Mouse (Mus musculus): ENCODE data around the gene Raet1e. TPM values are rescaled to one million over a fixed set of nuclear protein-coding genes. Genes with fewer than 3 reads are reported as not detected.
A peak's percentile ranks its signal among the peaks of the same experiment; 100 is the strongest.
"Not testable (repeated sequence)": the region's sequence is repeated elsewhere in the genome, so short reads cannot be mapped to it uniquely, and the experiment has no call there.

Gene Raet1e
- polyA plus RNA-seq (2015; fragmentation: Nextera tagmentation; extraction: Ambion mirVana): 0.71 and 0.86 TPM in 2 replicates

DNA sequence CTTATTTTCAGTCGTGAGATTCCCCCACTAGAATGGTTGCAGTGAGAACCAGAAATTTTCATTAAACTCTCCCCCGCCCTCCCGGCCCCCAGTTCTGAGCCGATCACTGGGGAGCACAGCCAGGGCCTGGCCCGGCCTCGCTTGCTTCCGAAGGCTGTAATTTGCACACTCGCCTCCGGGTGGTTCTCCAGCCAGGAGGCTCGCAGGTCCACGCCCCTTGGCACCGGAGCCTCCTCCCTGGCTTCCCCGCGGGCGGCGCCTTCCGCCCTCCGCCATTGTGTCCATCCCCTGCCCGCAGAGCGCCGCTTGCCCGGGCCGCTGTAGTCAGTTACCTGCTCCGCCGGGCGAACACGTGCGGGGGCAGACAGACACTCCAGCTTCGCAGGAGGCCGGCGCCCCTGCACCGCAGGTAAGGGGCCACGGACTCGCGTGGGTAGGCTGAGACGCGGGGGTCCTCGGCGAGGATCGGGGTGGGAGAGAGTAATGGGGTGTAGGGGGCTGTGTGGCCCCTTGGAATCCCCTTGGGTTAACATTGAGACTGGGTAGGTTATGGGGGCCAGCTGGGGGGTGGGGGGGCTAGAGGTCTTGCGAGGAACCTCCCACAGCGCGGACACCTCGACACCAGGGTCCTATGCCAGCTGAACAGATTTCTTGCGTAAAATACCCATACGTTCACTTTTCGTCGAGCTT, at the start of gene Raet1e, which contains the start of gene H60b:
TSS of gene Raet1e (plus strand) at position 260 of the 690 bp plus-strand sequence.
TSS of gene H60b (plus strand) at position 277 of the 690 bp plus-strand sequence.
- not testable (repeated sequence) for H3K9me3 ChIP-seq (ENCODE audit: control insufficient read depth, low read length); H3K9ac ChIP-seq (replicated peaks; ENCODE audit: low read depth, low read length); H3K36me3 ChIP-seq (ENCODE audit: control insufficient read depth, insufficient read depth); H3K4me1 ChIP-seq (replicated peaks; ENCODE audit: control insufficient read depth, insufficient read depth, low read length); H3K27ac ChIP-seq (ENCODE audit: low read length)
- whole genome bisulfite sequencing: under 1% methylated on average over 47 of the region's 48 CpGs
- peaks cover 38% of the 10 kb centered on the region for H3K27me3 ChIP-seq (replicated peaks; ENCODE audit: control insufficient read depth, insufficient read depth, low read length)
- ATAC-seq: peak; percentile 54
- H3K4me3 ChIP-seq (replicated peaks; ENCODE audit: low read length): peak within 1 kb of the TSS; percentile 21
- H3K4me2 ChIP-seq (ENCODE audit: low read length): peak within 1 kb of the TSS; percentile 39

- WGBS: 0% methylated on average over 19 of the region's 19 CpGs
- Histone ChIP-seq H3K27ac (ENCODE audit: low read length) (no peak overlapping the region), H3K4me1 (replicated peaks; ENCODE audit: control insufficient read depth, insufficient read depth, low read length) (no peaks in the 10 kb centered on the region), H3K4me2 (ENCODE audit: low read length) (peak overlapping the region; percentile 65), H3K9ac (replicated peaks; ENCODE audit: low read depth, low read length) (peak overlapping the region; percentile 48), H3K36me3 (ENCODE audit: control insufficient read depth, insufficient read depth) (no peaks in the 10 kb centered on the region), H3K9me3 (ENCODE audit: control insufficient read depth, low read length) (no peaks in the 10 kb centered on the region), H3K27me3 (replicated peaks; ENCODE audit: control insufficient read depth, insufficient read depth, low read length) (no peaks in the 10 kb centered on the region), H3K4me3 (replicated peaks; ENCODE audit: low read length) (peak overlapping the region; percentile 39)
- ATAC-seq: peak; percentile 89
These were observed 17.6 kb upstream of the Raet1e start for GRCm38 (mm10) chr10:22140665-22141280.

DNA sequence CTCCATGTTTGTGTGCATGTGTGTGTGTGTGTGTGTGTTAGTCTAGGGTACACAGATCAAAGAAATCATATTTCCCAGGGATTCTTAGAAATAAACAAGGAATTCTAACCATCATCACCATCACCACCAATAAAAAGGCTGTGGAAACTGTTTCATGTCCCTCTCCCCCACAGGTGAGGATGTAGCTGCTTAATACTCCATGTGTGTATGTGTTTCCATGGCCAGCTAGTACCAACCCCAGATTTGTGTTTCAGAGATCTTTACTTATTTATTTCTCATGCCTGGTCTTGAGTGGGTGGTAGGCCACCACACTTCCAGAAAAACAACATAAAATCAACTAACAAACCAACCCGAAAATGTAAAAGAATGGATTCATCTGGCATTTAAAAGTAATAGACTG, 16.2 kb upstream of the Raet1e start:
- ATAC-seq; H3K9me3 ChIP-seq (ENCODE audit: control insufficient read depth, low read length); H3K4me2 ChIP-seq (ENCODE audit: low read length); H3K9ac ChIP-seq (replicated peaks; ENCODE audit: low read depth, low read length); H3K36me3 ChIP-seq (ENCODE audit: control insufficient read depth, insufficient read depth); H3K27ac ChIP-seq (ENCODE audit: low read length); H3K4me1 ChIP-seq (replicated peaks; ENCODE audit: control insufficient read depth, insufficient read depth, low read length); H3K4me3 ChIP-seq (replicated peaks; ENCODE audit: low read length); H3K27me3 ChIP-seq (replicated peaks; ENCODE audit: control insufficient read depth, insufficient read depth, low read length): not testable (repeated sequence)
- 87% methylated on average over 1 of the region's 1 CpGs for WGBS

- no peak overlapping the region for H3K27ac ChIP-seq (ENCODE audit: low read length)
- no peak overlapping the region for H3K9ac ChIP-seq (replicated peaks; ENCODE audit: low read depth, low read length)
- H3K4me3 ChIP-seq (replicated peaks; ENCODE audit: low read length): no peak overlapping the region
- 82% methylated on average over 5 of the region's 5 CpGs for WGBS
- H3K27me3 ChIP-seq (replicated peaks; ENCODE audit: control insufficient read depth, insufficient read depth, low read length): no peaks in the 10 kb centered on the region
- no peak for ATAC-seq
- no peaks in the 10 kb centered on the region for H3K9me3 ChIP-seq (ENCODE audit: control insufficient read depth, low read length)
- H3K36me3 ChIP-seq (ENCODE audit: control insufficient read depth, insufficient read depth): no peaks in the 10 kb centered on the region
- no peak overlapping the region for H3K4me2 ChIP-seq (ENCODE audit: low read length)
- no peaks in the 10 kb centered on the region for H3K4me1 ChIP-seq (replicated peaks; ENCODE audit: control insufficient read depth, insufficient read depth, low read length)
These were observed 15.4 kb upstream of the Raet1e start for GRCm38 (mm10) chr10:22142926-22143325.

- peak overlapping the region; percentile 58 for H3K4me3 ChIP-seq (replicated peaks; ENCODE audit: low read length)
- under 1% methylated on average over 50 of the region's 50 CpGs for WGBS
- H3K9me3 ChIP-seq (ENCODE audit: control insufficient read depth, low read length): no peaks in the 10 kb centered on the region
- H3K27ac ChIP-seq (ENCODE audit: low read length): no peak overlapping the region
- peaks cover 25% of the 10 kb centered on the region for H3K4me1 ChIP-seq (replicated peaks; ENCODE audit: control insufficient read depth, insufficient read depth, low read length)
- H3K36me3 ChIP-seq (ENCODE audit: control insufficient read depth, insufficient read depth): no peaks in the 10 kb centered on the region
- H3K9ac ChIP-seq (replicated peaks; ENCODE audit: low read depth, low read length): peak overlapping the region; percentile 57
- peak; percentile 65 for ATAC-seq
- peak overlapping the region; percentile 84 for H3K4me2 ChIP-seq (ENCODE audit: low read length)
- H3K27me3 ChIP-seq (replicated peaks; ENCODE audit: control insufficient read depth, insufficient read depth, low read length): peaks cover 11% of the 10 kb centered on the region
These were observed 9.8 kb upstream of the Raet1e start for GRCm38 (mm10) chr10:22148441-22149072.

GRCm38 (mm10) chr10:22149073-22149690, 9.2 kb upstream of the Raet1e start, which contains the start of gene E030030I06Rik:
TSS of gene E030030I06Rik (minus strand) at chr10:22149270.
- Histone ChIP-seq H3K4me1 (replicated peaks; ENCODE audit: control insufficient read depth, insufficient read depth, low read length) (peaks cover 25% of the 10 kb centered on the region), H3K4me2 (ENCODE audit: low read length) (peak within 1 kb of the TSS; percentile 84), H3K4me3 (replicated peaks; ENCODE audit: low read length) (peak within 1 kb of the TSS; percentile 58), H3K27me3 (replicated peaks; ENCODE audit: control insufficient read depth, insufficient read depth, low read length) (peaks cover 11% of the 10 kb centered on the region), H3K36me3 (ENCODE audit: control insufficient read depth, insufficient read depth) (no peaks in the 10 kb centered on the region), H3K27ac (ENCODE audit: low read length) (no peak within 1 kb of the TSS), H3K9me3 (ENCODE audit: control insufficient read depth, low read length) (no peaks in the 10 kb centered on the region), H3K9ac (replicated peaks; ENCODE audit: low read depth, low read length) (peak within 1 kb of the TSS; percentile 57)
- under 1% methylated on average over 35 of the region's 37 CpGs for WGBS
- peak; percentile 37 for ATAC-seq

DNA sequence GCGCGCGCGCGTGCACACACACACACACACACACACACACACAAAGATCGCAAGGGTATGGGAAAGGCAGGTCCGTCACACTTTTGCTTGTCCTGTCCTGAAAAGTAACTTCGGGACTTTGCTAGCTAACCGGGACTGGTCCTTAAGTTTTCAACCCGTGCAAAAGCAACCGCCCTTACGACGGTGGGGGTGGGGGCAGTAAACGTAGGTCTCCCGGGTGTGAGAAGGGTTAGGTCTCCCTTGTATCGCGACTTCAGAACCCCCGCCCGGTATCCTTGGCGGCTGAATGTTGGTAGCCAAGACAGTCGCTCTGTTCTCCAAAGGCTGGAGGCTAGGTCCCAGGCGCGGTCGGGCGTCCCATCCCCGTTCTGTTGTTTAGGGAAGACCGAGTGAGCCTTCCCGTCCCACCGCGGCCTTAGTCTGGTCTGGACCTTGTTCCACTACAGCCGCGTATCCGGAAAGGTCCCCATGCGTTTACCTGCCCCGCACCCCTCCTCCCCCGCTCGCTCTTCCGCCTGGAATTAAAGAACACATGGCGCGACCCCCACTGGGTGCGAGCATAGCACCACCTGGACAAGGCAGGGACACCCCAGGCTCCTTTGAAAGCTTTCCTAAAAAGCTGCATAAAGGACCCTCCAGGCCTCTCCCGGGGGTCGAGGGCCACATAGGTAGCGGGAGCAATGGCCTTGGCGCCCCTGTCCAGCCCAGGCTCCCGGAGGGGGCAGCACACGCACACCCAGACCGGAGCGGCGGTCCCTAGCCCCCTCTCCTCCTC, 8.5 kb upstream of the Raet1e start:
- H3K36me3 ChIP-seq (ENCODE audit: control insufficient read depth, insufficient read depth): no peaks in the 10 kb centered on the region
- peak overlapping the region; percentile 84 for H3K4me2 ChIP-seq (ENCODE audit: low read length)
- no peak overlapping the region for H3K27ac ChIP-seq (ENCODE audit: low read length)
- peaks cover 27% of the 10 kb centered on the region for H3K4me1 ChIP-seq (replicated peaks; ENCODE audit: control insufficient read depth, insufficient read depth, low read length)
- peaks cover 11% of the 10 kb centered on the region for H3K27me3 ChIP-seq (replicated peaks; ENCODE audit: control insufficient read depth, insufficient read depth, low read length)
- H3K4me3 ChIP-seq (replicated peaks; ENCODE audit: low read length): peak overlapping the region; percentile 58
- H3K9ac ChIP-seq (replicated peaks; ENCODE audit: low read depth, low read length): no peak overlapping the region
- under 1% methylated on average over 50 of the region's 50 CpGs for WGBS
- no peaks in the 10 kb centered on the region for H3K9me3 ChIP-seq (ENCODE audit: control insufficient read depth, low read length)
- ATAC-seq: no peak

DNA sequence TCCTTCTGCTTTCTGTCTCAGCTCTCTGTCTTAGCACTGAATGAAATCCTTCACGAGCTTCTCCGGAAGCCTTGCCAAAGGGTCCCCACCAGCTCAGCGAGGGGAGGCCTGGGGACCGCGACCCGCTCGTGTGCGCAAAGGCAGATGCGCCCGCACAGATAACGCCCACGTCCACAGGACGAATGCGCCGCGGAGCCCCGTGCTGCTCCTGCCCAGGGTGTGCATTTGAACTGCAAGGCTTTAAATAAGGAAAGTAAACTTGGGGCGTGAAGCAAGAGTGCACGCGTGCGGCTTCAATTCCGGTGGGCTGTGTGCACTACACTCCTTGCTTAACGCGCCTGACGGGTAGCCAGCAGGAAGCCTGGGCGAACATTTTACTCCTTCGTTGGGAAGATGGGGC, 7.8 kb upstream of the Raet1e start:
- Histone ChIP-seq H3K27ac (ENCODE audit: low read length) (no peak overlapping the region), H3K9ac (replicated peaks; ENCODE audit: low read depth, low read length) (no peak overlapping the region), H3K9me3 (ENCODE audit: control insufficient read depth, low read length) (no peaks in the 10 kb centered on the region), H3K4me2 (ENCODE audit: low read length) (no peak overlapping the region), H3K27me3 (replicated peaks; ENCODE audit: control insufficient read depth, insufficient read depth, low read length) (peaks cover 18% of the 10 kb centered on the region), H3K4me3 (replicated peaks; ENCODE audit: low read length) (0 out of 2 replicates have a peak overlapping the region, but pooled peaks have one; percentile 9), H3K36me3 (ENCODE audit: control insufficient read depth, insufficient read depth) (no peaks in the 10 kb centered on the region), H3K4me1 (replicated peaks; ENCODE audit: control insufficient read depth, insufficient read depth, low read length) (peaks cover 27% of the 10 kb centered on the region)
- ATAC-seq: no peak
- WGBS: under 1% methylated on average over 27 of the region's 27 CpGs
